Mouse (Mus musculus) hindbrain, embryonic 13.5 days (tissue): ENCODE data around the gene P2rx1. TPM values are rescaled to one million over a fixed set of nuclear protein-coding genes. Genes with fewer than 3 reads are reported as not detected.

Experiments used
- ATAC-seq: fragments of 200-750 bp; cut with Nextera tagmentation; 2 replicates; pipeline ENCODE4 v1.8.0; 2017; ENCODE audit warnings: moderate TSS enrichment; ENCODE audit not compliant: low FRiP score
- H3K27ac ChIP-seq: fragments of 300-500 bp; sonication (generic); 2 replicates; pipeline ENCODE4 v1.5.1; 2015; ENCODE audit warnings: inconsistent platforms, mild to moderate bottlenecking, moderate library complexity
- H3K27me3 ChIP-seq: fragments of 300-500 bp; sonication (generic); 2 replicates; pipeline ENCODE4 v1.6.1; 2015; ENCODE audit warnings: mild to moderate bottlenecking, inconsistent platforms
- H3K36me3 ChIP-seq: fragments of 300-500 bp; sonication (generic); 2 replicates; pipeline ENCODE4 v1.6.1; 2015; ENCODE audit warnings: mild to moderate bottlenecking, inconsistent platforms
- H3K4me1 ChIP-seq: fragments of 300-500 bp; sonication (generic); replicated peaks from 2 replicates; pipeline ENCODE4 v1.6.1; 2015; ENCODE audit warnings: inconsistent platforms
- H3K4me2 ChIP-seq: fragments of 300-500 bp; sonication (generic); 2 replicates; pipeline ENCODE4 v1.6.1; 2015; ENCODE audit warnings: inconsistent platforms, mild to moderate bottlenecking, moderate library complexity
- H3K4me3 ChIP-seq: fragments of 300-500 bp; sonication (generic); 2 replicates; pipeline ENCODE4 v1.5.1; 2015; ENCODE audit warnings: mild to moderate bottlenecking, inconsistent platforms
- H3K9ac ChIP-seq: fragments of 300-500 bp; sonication (generic); 2 replicates; pipeline ENCODE4 v1.6.1; 2015; ENCODE audit warnings: mild to moderate bottlenecking, inconsistent platforms
- H3K9me3 ChIP-seq: fragments of 300-500 bp; sonication (generic); 2 replicates; pipeline ENCODE4 v1.6.1; 2016; ENCODE audit warnings: inconsistent platforms
- WGBS: fragments of 180-500 bp; shearing (Covaris S2); methylation state at CpG from one replicate; pipeline ENCODE4 v1.1.7; 2015; 5-methylcytosine and 5-hydroxymethylcytosine counted together
- microRNA-seq: library from miRNA; unstranded; fragments of <30 nt; microRNA quantifications from one replicate; pipeline ENCODE4, GENCODE M21; 2016
- polyA plus RNA-seq: library from polyadenylated mRNA; unstranded; fragments of >200 nt; fragmentation: Nextera tagmentation; extraction: Ambion mirVana; gene quantifications from 2 replicates; pipeline ENCODE4 v1.2.1, GENCODE M21; 2015

Gene P2rx1
- polyA plus RNA-seq, 1 experiment from 2014 or later, result 0.65 TPM

DNA sequence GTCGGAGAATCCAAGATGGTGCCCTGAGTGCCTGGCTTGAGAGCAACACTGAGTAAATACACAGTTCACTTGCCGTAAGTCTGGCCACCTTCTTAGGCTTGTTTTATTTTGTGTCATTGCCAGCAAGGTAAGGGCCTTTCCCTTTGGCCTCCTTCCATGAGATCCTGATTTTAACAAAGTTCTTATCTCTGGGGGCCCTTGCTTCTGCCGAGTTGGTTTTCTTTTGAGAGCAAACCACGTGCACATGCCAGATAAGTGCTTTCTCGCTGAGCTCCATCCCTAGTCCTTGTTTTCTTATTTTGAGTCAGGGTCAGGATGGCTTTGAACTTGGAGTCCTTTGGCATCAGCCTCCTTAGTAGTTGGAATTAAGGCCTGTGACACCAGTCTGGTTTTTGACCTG, 58.8 kb downstream of the P2rx1 start:
- 93% methylated on average over 5 of the region's 5 CpGs for WGBS
- no peak overlapping the region for H3K27ac ChIP-seq

DNA sequence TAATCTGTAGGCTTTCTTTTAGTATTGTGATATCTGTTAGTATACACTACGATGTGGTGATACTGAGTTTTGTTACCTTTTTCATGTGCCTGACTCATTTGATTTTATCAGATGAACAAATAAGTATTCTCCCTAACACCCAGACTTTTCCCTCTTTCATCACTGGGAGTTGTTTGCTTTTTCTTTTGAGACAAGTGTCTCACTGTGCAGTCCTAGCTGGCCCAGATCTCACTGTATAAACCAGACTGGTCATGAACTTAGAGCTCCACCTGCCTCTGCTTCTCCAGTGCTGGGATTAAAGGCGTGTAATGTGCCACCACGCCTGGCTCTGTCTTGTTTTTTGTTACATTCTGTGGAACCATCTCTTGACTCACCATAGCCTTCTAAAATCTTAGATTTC, 60.7 kb downstream of the P2rx1 start:
- 95% methylated on average over 3 of the region's 3 CpGs for WGBS
- no peak overlapping the region for H3K27ac ChIP-seq
- H3K27me3 ChIP-seq, result no peaks in the 10 kb centered on the region
- H3K4me2 ChIP-seq, result no peak overlapping the region
- H3K4me3 ChIP-seq, result no peak overlapping the region
- H3K4me1 ChIP-seq, result no peaks in the 10 kb centered on the region
- ATAC-seq, result no peak
- peaks cover 61% of the 10 kb centered on the region for H3K36me3 ChIP-seq
- no peak overlapping the region for H3K9ac ChIP-seq
- no peaks in the 10 kb centered on the region for H3K9me3 ChIP-seq

More for the DNA sequence above, 58.8 kb downstream of the P2rx1 start:
- Histone ChIP-seq H3K36me3 (peaks cover 73% of the 10 kb centered on the region), H3K27me3 (no peaks in the 10 kb centered on the region), H3K4me2 (no peak overlapping the region), H3K4me3 (no peak overlapping the region), H3K9me3 (no peaks in the 10 kb centered on the region), H3K4me1 (no peaks in the 10 kb centered on the region), H3K9ac (no peak overlapping the region)
- no peak for ATAC-seq

DNA sequence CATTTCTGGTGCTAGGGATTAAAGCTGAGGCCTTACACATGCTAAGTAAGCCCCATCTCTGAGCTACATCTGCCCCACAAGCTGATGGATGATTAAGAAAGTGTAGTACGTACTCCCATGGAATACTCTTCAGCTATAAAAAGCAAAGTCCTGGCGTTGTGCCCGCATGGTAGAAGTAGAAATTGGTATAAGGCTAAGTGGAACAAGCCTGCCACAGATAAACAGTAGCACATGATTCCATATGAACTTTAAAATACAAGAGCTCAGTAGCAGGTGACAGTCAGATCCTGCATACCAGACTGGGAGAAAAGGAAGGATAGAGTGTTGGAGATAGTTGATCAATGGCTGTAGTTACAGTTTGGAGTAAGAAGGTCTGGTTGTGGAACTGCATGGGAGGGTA, 62.5 kb downstream of the P2rx1 start:
- Histone ChIP-seq H3K27ac (no peak overlapping the region), H3K9me3 (no peaks in the 10 kb centered on the region), H3K4me3 (no peak overlapping the region), H3K36me3 (peaks cover 53% of the 10 kb centered on the region), H3K9ac (no peak overlapping the region), H3K4me2 (no peak overlapping the region), H3K4me1 (no peaks in the 10 kb centered on the region), H3K27me3 (no peaks in the 10 kb centered on the region)
- 98% methylated on average over 3 of the region's 3 CpGs for WGBS
- no peak for ATAC-seq

Small RNA genes within 50 kb of the gene (microRNA-seq; reads per million reads assigned to microRNA genes)
- gene Gm44467, result not detected

Other genes with a start within 250 kb of the P2rx1 start
- gene Cyb5d2, start 203.0 kb upstream of the P2rx1 start, polyA plus RNA-seq, result 7.5 and 8.2 TPM in 2 replicates
- 14.0 and 14.2 TPM in 2 replicates for gene Zzef1, start 202.9 kb upstream of the P2rx1 start, polyA plus RNA-seq
- 1.3 and 1.4 TPM in 2 replicates for gene Atp2a3, start 37.9 kb upstream of the P2rx1 start, polyA plus RNA-seq
- 21.5 and 23.1 TPM in 2 replicates for gene Camkk1, start 19.9 kb downstream of the P2rx1 start, polyA plus RNA-seq
- 12.5 and 13.1 TPM in 2 replicates for gene Ncbp3, start 48.7 kb downstream of the P2rx1 start, polyA plus RNA-seq
- 0.13 and 0.27 TPM in 2 replicates for gene Itgae, start 91.5 kb downstream of the P2rx1 start, polyA plus RNA-seq
- gene Haspin, start 139.2 kb downstream of the P2rx1 start, polyA plus RNA-seq, result 3.7 and 3.8 TPM in 2 replicates
- 0.28 and 0.42 TPM in 2 replicates for gene P2rx5, start 161.3 kb downstream of the P2rx1 start, polyA plus RNA-seq
- 120 and 136 TPM in 2 replicates for gene Emc6, start 177.9 kb downstream of the P2rx1 start, polyA plus RNA-seq
- 180 and 185 TPM in 2 replicates for gene Tax1bp3, start 178.0 kb downstream of the P2rx1 start, polyA plus RNA-seq
- 21.5 and 22.8 TPM in 2 replicates for gene Ctns, start 199.9 kb downstream of the P2rx1 start, polyA plus RNA-seq
- gene Shpk, start 200.4 kb downstream of the P2rx1 start, polyA plus RNA-seq, result 2.0 and 2.3 TPM in 2 replicates
- 0.41 and 0.86 TPM in 2 replicates for gene Trpv1, start 235.2 kb downstream of the P2rx1 start, polyA plus RNA-seq